Mouse (Mus musculus) stomach, postnatal 0 days (tissue): ENCODE results near the gene A330070K13Rik. TPM values are rescaled to one million over a fixed set of nuclear protein-coding genes. Genes with fewer than 3 reads are reported as not detected.
A peak's percentile ranks its signal among the peaks of the same experiment; 100 is the strongest.

ENCODE experiments used
- ATAC-seq: fragments of 200-750 bp; cut with Nextera tagmentation; 2 replicates; pipeline ENCODE4 v1.8.0; 2017; ENCODE audit not compliant: low FRiP score, low TSS enrichment
- DNase-seq: peaks from one replicate; pipeline ENCODE4 v3.0.0-alpha.2; 2016; ENCODE audit warnings: low spot score
- H3K27ac ChIP-seq: fragments of 300-500 bp; sonication (generic); replicated peaks from 2 replicates; pipeline ENCODE4 v1.5.1; 2014; ENCODE audit warnings: mild to moderate bottlenecking, control low read depth
- H3K27me3 ChIP-seq: fragments of 300-500 bp; sonication (generic); 2 replicates; pipeline ENCODE4 v1.6.1; 2014; ENCODE audit warnings: low read length; ENCODE audit not compliant: control insufficient read depth, insufficient read depth
- H3K36me3 ChIP-seq: fragments of 300-500 bp; sonication (generic); 2 replicates; pipeline ENCODE4 v1.6.1; 2014; ENCODE audit warnings: low read length, mixed read lengths; ENCODE audit not compliant: control insufficient read depth, insufficient read depth
- H3K4me1 ChIP-seq: fragments of 300-500 bp; sonication (generic); replicated peaks from 2 replicates; pipeline ENCODE4 v1.6.1; 2014; ENCODE audit warnings: antibody characterized with exemption; ENCODE audit not compliant: control insufficient read depth, insufficient read depth
- H3K4me2 ChIP-seq: fragments of 300-500 bp; sonication (generic); replicated peaks from 2 replicates; pipeline ENCODE4 v1.6.1; 2014; ENCODE audit warnings: low read depth, mild to moderate bottlenecking, control low read depth, moderate library complexity
- H3K4me3 ChIP-seq: fragments of 300-500 bp; sonication (generic); 2 replicates; pipeline ENCODE4 v1.5.1; 2014; ENCODE audit warnings: low read depth, low read length, control low read depth
- H3K9ac ChIP-seq: fragments of 300-500 bp; sonication (generic); 2 replicates; pipeline ENCODE4 v1.6.1; 2014; ENCODE audit warnings: mild to moderate bottlenecking, low read length, control low read depth, mixed read lengths
- H3K9me3 ChIP-seq: fragments of 300-500 bp; sonication (generic); 2 replicates; pipeline ENCODE4 v1.6.1; 2016; ENCODE audit warnings: low read length; ENCODE audit not compliant: control insufficient read depth
- CTCF ChIP-seq: IDR thresholded peaks from 2 replicates; pipeline ENCODE4 v1.5.1; 2016; ENCODE audit warnings: antibody characterized with exemption, low read depth, mild to moderate bottlenecking, moderate library complexity
- EP300 ChIP-seq: optimal IDR thresholded peaks from 2 replicates; pipeline ENCODE3; 2016; ENCODE audit warnings: antibody characterized with exemption
- WGBS: fragments of 180-500 bp; shearing (Covaris S2); extraction: QIAGEN DNeasy Blood & Tissue Kit; methylation state at CpG from one replicate; pipeline ENCODE4 v1.1.7; 2014; 5-methylcytosine and 5-hydroxymethylcytosine counted together
- polyA plus RNA-seq: library from polyadenylated mRNA; unstranded; fragments of >200 nt; fragmentation: Nextera tagmentation; extraction: Ambion mirVana; gene quantifications from 2 replicates; pipeline ENCODE4 v1.2.1, GENCODE M21; 2015

Gene A330070K13Rik
- not detected in 2 replicates for polyA plus RNA-seq

GRCm38 (mm10) chr5:130384222-130384912 lies at the start of gene A330070K13Rik:
A330070K13Rik (minus strand) TSS chr5:130384631.
- 16% methylated on average over 13 of the region's 13 CpGs for WGBS
- Histone ChIP-seq H3K4me1 (no peaks in the 10 kb centered on the region), H3K4me2 (no peak within 1 kb of the TSS), H3K27ac (no peak within 1 kb of the TSS), H3K9me3 (no peaks in the 10 kb centered on the region), H3K27me3 (no peaks in the 10 kb centered on the region), H3K4me3 (no peak within 1 kb of the TSS), H3K36me3 (no peaks in the 10 kb centered on the region), H3K9ac (no peak within 1 kb of the TSS)
- no peak for ATAC-seq
- TF ChIP-seq EP300 (no peak), CTCF (no peak)
- DNase-seq, result no peak

DNA sequence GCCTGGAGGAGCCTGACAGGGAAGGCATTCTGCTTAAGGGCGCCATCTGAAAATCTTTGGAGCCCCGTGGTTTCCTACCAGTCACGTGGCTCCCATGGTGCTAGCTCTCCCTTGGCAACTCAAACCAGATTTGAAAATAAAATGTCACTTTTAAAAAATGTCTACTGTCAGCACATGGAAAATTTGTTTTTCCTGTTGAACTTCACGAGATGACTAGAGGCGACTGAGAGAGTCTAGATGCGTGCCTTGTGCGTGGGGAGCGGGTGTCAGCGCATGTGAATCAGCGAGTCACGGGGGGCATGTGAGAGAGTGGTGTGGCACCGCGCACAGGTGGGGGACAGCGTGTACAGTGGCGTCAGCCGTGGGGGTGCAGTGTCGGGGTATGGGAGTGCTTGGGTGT lies 27.1 kb upstream of the A330070K13Rik start:
- TF ChIP-seq CTCF, result no peak
- no peak for TF ChIP-seq EP300
- H3K4me3 ChIP-seq, result no peak overlapping the region
- H3K36me3 ChIP-seq, result no peaks in the 10 kb centered on the region
- no peak overlapping the region for H3K27ac ChIP-seq
- ATAC-seq, result no peak
- no peak for DNase-seq
- no peaks in the 10 kb centered on the region for H3K4me1 ChIP-seq
- H3K4me2 ChIP-seq, result no peak overlapping the region
- H3K9me3 ChIP-seq, result no peaks in the 10 kb centered on the region
- H3K27me3 ChIP-seq, result no peaks in the 10 kb centered on the region
- no peak overlapping the region for H3K9ac ChIP-seq
- 90% methylated on average over 17 of the region's 17 CpGs for WGBS

GRCm38 (mm10) chr5:130409706-130410105 lies 25.3 kb upstream of the A330070K13Rik start:
- Histone ChIP-seq H3K4me2 (no peak overlapping the region), H3K9me3 (no peaks in the 10 kb centered on the region), H3K27me3 (no peaks in the 10 kb centered on the region), H3K27ac (no peak overlapping the region), H3K9ac (no peak overlapping the region), H3K4me3 (no peak overlapping the region), H3K36me3 (no peaks in the 10 kb centered on the region), H3K4me1 (no peaks in the 10 kb centered on the region)
- ATAC-seq (no peak), DNase-seq (no peak)
- WGBS, result 85% methylated on average over 6 of the region's 6 CpGs
- TF ChIP-seq EP300, result no peak
- no peak for TF ChIP-seq CTCF

GRCm38 (mm10) chr5:130405201-130405600 lies 20.8 kb upstream of the A330070K13Rik start:
- no peak overlapping the region for H3K27ac ChIP-seq
- no peaks in the 10 kb centered on the region for H3K36me3 ChIP-seq
- H3K4me3 ChIP-seq, result no peak overlapping the region
- ATAC-seq (no peak), DNase-seq (peak; percentile 25)
- no peaks in the 10 kb centered on the region for H3K27me3 ChIP-seq
- no peaks in the 10 kb centered on the region for H3K4me1 ChIP-seq
- no peaks in the 10 kb centered on the region for H3K9me3 ChIP-seq
- H3K4me2 ChIP-seq, result no peak overlapping the region
- H3K9ac ChIP-seq, result no peak overlapping the region
- WGBS, result 46% methylated on average over 1 of the region's 1 CpGs
- no peak for TF ChIP-seq EP300
- TF ChIP-seq CTCF, result peak; percentile 83

DNA sequence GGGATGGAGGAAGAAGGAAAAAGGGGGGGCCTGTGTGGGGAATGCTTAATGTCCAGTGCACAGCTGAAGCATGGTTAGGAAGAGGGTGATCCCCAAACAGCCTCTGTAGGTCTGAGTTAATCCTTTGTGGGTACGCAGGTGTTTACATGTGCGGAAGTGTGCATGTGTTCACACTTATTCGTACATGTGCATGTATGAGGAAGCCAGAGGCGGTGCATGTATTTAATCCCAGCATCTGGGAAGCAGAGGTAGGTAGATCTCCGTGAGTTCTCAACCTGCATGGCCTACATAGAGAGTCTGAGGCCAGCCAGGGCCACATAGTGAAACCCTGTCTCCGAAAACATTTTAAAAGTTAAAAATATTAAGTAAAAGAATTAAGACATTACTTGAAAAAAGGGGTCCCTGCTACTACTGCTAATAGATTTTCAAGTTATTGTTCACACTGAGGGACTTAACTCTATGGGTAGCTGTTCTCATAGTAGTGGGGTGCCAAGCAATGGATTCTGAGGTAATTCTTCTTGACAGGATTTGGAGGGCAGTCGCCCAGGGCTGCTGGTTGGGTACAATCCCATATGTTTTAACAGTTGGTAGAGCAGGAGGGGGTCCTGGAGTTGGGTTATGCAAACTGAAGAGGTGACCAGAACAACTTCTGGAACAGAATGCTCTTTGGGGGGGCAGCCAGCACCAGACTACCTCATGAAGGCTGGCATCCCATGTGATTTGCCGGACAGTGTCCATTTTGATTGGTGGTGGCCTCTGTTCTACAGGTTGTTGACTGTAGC lies 15.9 kb upstream of the A330070K13Rik start:
- Histone ChIP-seq H3K9me3 (no peaks in the 10 kb centered on the region), H3K4me3 (no peak overlapping the region), H3K27ac (no peak overlapping the region), H3K4me2 (no peak overlapping the region), H3K4me1 (no peaks in the 10 kb centered on the region), H3K36me3 (no peaks in the 10 kb centered on the region), H3K9ac (no peak overlapping the region), H3K27me3 (no peaks in the 10 kb centered on the region)
- WGBS, result 91% methylated on average over 8 of the region's 8 CpGs
- TF ChIP-seq EP300, result no peak
- no peak for TF ChIP-seq CTCF
- no peak for DNase-seq
- no peak for ATAC-seq

DNA sequence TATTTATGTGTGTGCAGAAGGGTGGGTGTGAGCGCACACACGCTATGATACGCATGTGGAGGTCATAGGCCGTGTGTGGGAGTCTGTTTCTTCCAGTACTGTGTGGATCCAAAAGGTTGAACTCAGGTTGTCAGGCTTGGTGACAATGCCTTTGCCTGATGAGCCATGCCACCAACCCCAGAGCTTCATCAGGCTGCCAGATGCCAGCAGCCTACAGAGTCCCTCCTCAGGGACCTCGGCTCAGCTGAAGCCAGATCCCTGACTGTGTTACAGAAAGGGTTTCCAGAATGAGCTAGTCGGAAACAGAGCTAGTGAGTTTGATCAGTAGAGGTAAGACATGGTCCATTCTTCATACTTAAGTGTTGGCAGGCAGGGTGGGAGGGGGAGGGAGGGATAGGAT lies 10.7 kb upstream of the A330070K13Rik start:
- Histone ChIP-seq H3K4me2 (no peak overlapping the region), H3K36me3 (no peaks in the 10 kb centered on the region), H3K4me1 (no peaks in the 10 kb centered on the region), H3K9me3 (no peaks in the 10 kb centered on the region), H3K4me3 (no peak overlapping the region), H3K27ac (no peak overlapping the region), H3K9ac (no peak overlapping the region), H3K27me3 (no peaks in the 10 kb centered on the region)
- WGBS, result 67% methylated on average over 6 of the region's 6 CpGs
- DNase-seq (no peak), ATAC-seq (no peak)
- TF ChIP-seq EP300 (no peak), CTCF (no peak)
